Mouse (Mus musculus): ENCODE data around the gene Krtap5-3.
A peak's percentile ranks its signal among the peaks of the same experiment; 100 is the strongest.
"Not testable (repeated sequence)": the region's sequence is repeated elsewhere in the genome, so short reads cannot be mapped to it uniquely, and the experiment has no call there.

The Krtap5-3 gene

GRCm38 (mm10) chr7:142201064-142201463, at the start of gene Krtap5-3:
TSS of gene Krtap5-3 (plus strand) at chr7:142201364.
- DNase-seq (ENCODE audit: low spot score in 2 of 2) = no peak

DNA sequence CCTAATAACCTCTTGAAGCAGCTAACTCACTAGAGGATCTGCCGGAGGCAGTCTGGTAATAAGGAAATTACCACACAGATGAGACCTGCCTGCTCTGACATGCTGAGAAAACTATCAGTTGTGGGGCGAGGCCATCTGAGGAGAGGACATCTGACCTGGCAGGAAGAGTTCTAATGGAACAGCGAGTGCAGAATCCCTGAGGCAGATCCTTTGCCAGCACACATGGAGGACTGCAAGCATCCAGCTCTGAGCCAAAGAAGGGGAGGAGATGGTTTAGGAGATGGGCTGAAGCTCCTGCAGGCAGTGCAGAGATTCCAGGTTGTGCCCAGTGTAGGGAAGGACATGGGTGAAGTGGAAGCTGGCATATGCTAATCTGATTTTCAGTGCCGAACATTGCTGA, 49.0 kb upstream of the Krtap5-3 start:
- DNase-seq (ENCODE audit: low spot score in 2 of 2) = no peak

- no peak for DNase-seq (ENCODE audit: low spot score in 2 of 2)
Measured at GRCm38 (mm10) chr7:142155308-142155707, 45.9 kb upstream of the Krtap5-3 start.

- DNase-seq (ENCODE audit: low spot score in 2 of 2) = not testable (repeated sequence)
Measured at GRCm38 (mm10) chr7:142157013-142157412, 44.2 kb upstream of the Krtap5-3 start, which contains the start of gene Gm29735. TSS of gene Gm29735 (minus strand) at chr7:142157113.

DNA sequence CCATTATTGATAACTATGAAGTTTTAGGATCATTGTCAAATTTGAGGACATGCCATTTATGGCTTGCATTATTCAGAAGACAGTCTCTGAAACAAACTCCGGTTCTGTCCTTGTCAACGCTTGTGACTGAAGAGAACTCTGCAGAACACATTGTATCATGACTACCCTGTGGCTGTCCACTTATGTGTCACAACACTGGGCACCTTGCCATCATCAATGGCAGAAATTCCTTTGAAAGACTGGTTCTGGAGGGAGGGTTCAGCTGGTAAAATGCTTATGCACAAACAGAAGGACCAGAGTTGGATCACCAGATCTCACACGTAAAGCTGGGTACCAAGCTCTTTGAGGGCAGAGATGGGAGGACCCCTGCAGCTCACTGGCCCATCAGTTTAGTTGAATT, 41.8 kb upstream of the Krtap5-3 start:
- no peak for DNase-seq (ENCODE audit: low spot score in 2 of 2)

DNA sequence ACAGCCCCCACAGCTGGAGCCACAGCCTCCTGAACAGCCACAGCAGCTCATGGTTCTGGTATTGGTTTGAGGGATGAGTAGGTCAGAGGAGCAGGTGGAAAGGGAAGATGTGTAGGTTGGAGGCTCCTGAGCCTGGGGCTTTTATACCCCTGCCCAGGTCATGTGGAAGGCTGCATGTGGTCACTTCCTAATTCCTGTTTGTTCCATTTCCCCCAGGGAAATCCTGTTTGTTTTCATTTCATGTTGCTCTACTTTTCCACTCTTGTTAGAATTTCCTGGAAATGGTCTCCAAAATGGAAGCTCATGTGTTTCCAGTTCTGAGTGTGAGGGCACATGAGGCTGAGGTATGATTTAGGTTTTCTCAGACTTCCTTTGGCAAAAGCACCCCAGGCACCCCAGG, 35.5 kb upstream of the Krtap5-3 start, which contains the start of gene Gm4553:
Gene Gm4553 (minus strand): TSS at position 101 of the 400 bp plus-strand sequence.
- DNase-seq (ENCODE audit: low spot score in 2 of 2) = not testable (repeated sequence)

DNA sequence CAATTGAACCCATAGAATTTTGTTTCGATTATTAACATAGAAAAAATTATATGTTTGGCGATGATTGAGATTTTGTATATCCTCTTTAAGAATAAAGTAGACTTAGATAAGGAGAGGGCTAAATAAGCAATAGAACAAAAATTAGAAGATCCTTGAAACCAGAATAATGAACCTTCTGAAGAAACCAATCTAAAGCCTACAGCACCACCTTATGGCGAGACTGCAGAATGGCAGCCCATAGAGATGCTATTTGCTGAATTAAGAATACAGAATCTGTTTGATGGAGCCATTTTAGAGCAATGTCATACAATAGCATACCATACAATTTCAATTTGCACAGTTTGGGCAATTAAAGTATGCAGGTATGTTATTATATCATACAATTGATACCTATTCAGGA, 31.3 kb upstream of the Krtap5-3 start:
- peak in 1 of 2 experiments; percentile 6 for DNase-seq (ENCODE audit: low spot score in 2 of 2)

DNA sequence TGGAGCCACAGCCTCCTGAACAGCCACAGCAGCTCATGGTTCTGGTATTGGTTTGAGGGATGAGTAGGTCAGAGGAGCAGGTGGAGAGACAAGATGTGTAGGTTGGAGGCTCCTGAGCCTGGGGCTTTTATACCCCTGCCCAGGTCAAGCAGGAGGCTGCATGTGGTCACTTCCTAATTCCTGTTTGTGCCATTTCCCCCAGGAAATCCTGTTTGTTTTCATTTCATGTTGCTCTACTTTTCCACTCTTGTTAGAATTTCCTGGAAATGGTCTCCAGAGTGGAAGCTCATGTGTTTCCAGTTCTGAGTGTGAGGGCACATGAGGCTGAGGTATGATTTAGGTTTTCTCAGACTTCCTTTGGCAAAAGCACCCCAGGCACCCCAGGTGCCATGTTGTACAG, 25.3 kb upstream of the Krtap5-3 start, which contains the start of gene Krtap5-2:
Gene Krtap5-2 (minus strand): TSS at position 101 of the 400 bp plus-strand sequence.
- not testable (repeated sequence) for DNase-seq (ENCODE audit: low spot score in 2 of 2)

DNA sequence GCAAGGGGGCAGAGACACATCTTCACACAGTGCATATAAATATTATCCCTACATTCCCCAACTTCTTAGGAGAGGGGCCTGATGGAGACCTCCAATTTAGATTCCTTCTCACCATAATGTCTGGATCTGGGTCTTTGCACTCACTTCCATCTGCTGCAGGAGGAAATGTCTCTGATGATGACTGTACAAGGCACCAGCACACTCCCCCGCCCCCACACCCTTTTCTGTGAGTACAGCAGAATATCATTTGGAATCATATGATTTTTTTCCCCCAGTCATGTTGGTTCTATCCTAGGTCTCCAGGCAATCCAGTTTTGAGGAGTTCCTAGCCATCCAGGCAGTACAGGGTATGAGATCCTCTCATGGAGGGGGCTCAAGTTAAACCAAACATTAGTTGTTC, 22.5 kb upstream of the Krtap5-3 start:
- DNase-seq (ENCODE audit: low spot score in 2 of 2) = peak in 1 of 2 experiments; percentile 6

DNA sequence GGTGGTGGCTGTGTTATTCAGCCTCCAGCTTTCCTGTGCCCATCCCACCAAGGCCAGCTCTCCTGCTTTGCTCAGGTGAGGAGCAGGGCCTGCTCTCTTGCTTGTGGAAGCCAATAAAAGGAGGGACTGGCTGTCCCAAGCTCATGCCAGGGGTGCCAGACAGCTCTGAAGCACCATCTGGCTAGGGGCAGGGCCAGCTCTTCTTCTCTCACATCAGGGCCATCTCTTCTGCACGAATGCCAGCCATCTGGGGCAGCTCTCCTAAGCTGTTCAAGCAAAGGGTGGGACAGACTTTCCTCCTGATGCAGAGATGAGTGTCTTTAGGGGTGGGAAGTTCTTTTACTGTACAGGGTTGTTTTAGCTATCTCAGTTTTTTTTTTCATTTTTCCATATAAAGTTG, 20.1 kb upstream of the Krtap5-3 start:
- no peak for DNase-seq (ENCODE audit: low spot score in 2 of 2)

GRCm38 (mm10) chr7:142188156-142188555, 13.0 kb upstream of the Krtap5-3 start:
- DNase-seq (ENCODE audit: low spot score in 2 of 2) = no peak

- DNase-seq (ENCODE audit: low spot score in 2 of 2) = no peak
Measured at GRCm38 (mm10) chr7:142190289-142190688, 10.9 kb upstream of the Krtap5-3 start, which contains the start of gene Gm10153. TSS of gene Gm10153 (minus strand) at chr7:142190389.

- no peak for DNase-seq (ENCODE audit: low spot score in 2 of 2)
Measured at GRCm38 (mm10) chr7:142198748-142199147, 2.4 kb upstream of the Krtap5-3 start.

- no peak for DNase-seq (ENCODE audit: low spot score in 2 of 2)
Measured at GRCm38 (mm10) chr7:142205488-142205887, 4.3 kb downstream of the Krtap5-3 start.

DNA sequence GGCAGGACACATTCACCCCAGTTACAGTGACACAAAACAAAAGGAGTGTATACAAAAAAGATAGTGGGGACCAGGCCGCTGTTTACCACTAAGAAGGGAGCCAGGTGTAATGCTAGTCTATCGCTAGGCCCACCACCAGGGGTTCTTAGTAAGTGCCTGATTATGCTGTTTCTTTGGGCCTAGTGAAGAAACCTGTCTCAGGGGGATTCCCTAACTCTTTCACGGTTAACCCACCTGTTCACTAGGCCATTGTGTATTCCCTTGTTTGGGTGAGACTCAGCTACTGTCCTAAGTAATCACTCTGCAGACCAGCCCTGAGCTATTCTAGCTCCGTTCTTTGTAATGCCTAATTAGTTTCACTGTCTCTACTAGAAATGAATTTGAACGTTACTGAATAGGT, 5.7 kb downstream of the Krtap5-3 start:
- not testable (repeated sequence) for DNase-seq (ENCODE audit: low spot score in 2 of 2)

DNA sequence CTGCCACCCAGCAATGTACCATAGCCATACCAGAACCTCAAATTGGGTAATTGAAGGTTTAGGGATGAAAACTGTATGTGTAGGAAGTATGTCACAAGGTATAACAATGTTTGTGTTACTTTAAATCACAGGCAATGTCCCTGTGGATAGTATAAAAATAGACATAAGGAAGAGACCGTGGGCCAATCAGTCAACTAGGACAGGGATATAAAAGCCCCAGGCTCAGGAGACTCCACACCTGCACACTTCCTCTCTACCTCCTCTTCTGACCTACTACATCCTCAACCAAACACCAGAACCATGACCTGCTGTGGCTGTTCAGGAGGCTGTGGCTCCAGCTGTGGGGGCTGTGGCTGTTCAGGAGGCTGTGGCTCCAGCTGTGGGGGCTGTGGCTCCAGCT, 10.4 kb downstream of the Krtap5-3 start, which contains the start of gene Gm7579:
Gene Gm7579 (plus strand): TSS at position 301 of the 400 bp plus-strand sequence.
- no peak for DNase-seq (ENCODE audit: low spot score in 2 of 2)

- not testable (repeated sequence) for DNase-seq (ENCODE audit: low spot score in 2 of 2)
Measured at GRCm38 (mm10) chr7:142212136-142212535, 11.0 kb downstream of the Krtap5-3 start.

- no peak for DNase-seq (ENCODE audit: low spot score in 2 of 2)
Measured at GRCm38 (mm10) chr7:142224518-142224917, 23.4 kb downstream of the Krtap5-3 start.

GRCm38 (mm10) chr7:142229871-142230270, 28.7 kb downstream of the Krtap5-3 start, which contains the start of gene Krtap5-5:
TSS of gene Krtap5-5 (minus strand) at chr7:142229971.
- DNase-seq (ENCODE audit: low spot score in 2 of 2) = not testable (repeated sequence)

- no peak for DNase-seq (ENCODE audit: low spot score in 2 of 2)
Measured at GRCm38 (mm10) chr7:142231540-142231939, 30.4 kb downstream of the Krtap5-3 start.

- no peak for DNase-seq (ENCODE audit: low spot score in 2 of 2)
Measured at GRCm38 (mm10) chr7:142240978-142241377, 39.8 kb downstream of the Krtap5-3 start, which contains the start of gene Gm40460. TSS of gene Gm40460 (minus strand) at chr7:142241078.

- DNase-seq (ENCODE audit: low spot score in 2 of 2) = peak; percentile 26 to 33
Measured at GRCm38 (mm10) chr7:142249824-142250223, 48.7 kb downstream of the Krtap5-3 start.
